Mouse (Mus musculus): Measurements from ENCODE around the gene 1500011B03Rik.
"Not testable (repeated sequence)": the region's sequence is repeated elsewhere in the genome, so short reads cannot be mapped to it uniquely, and the experiment has no call there.

Gene 1500011B03Rik

DNA sequence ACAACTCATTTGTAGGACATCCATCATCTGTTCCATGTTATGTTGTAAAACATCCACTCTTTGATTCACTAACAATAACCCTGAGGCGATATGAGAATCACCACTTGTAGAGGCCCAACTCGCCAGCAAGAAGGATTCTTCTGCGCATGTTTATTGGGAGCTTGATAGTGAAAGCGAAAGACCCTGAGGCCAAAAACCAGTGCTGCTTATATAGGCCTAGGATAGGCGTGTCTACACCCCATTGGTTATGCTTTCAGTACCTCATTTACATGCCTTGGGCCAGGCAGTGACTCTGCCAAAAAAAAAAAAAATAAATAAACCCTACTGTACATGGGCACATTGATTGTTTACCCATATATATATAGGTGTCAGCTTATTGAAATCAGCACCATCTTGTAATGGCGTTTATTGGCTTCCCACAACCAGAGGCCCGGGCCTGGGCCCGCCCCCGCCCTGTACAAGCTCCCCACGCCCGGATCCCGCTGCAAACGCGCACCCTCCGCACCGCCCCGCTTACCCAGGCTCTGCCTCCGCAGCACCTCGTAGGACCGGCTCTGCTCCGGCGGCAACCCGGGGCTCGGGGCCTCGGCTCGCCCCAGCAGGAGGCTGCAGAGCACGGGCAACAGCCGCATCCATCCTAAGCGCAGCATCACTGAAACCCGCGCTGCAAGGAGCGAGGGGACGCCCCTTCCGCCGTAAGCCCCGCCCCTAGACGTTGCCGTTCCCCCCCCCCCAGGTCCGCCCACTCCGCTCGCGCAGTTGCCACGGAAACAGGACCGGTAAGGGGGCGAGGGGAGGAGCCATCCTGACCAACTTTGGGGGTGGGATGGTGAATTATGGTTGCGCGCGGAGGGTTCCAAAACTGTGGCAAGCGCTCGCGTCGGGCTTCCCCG lies at the start of gene 1500011B03Rik:
Gene 1500011B03Rik, minus strand, starts transcription at position 673 of the 893 bp plus-strand sequence.
- peak in 1 of 2 experiments; percentile 44 for DNase-seq (ENCODE audit: low read depth in 2 of 2, low spot score in 2 of 2)

DNA sequence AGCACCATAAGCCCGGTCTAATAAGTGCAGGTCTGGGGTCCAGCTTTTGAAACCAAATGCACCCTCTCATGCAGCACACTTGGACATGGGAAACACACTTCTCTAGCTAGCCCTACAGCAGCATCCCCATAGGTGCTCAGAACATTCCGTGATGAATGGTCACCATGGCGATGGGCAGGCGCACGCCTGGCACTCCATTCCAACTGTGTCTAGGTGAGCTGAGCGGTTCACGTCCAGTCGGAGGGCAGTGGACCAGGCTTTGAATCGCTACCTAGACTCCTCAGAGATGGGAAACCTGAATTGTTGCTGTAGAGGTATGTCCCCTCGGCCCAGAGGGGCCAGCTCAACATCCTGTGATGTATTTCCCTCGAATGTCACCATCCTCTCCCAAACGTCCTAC lies 42.0 kb upstream of the 1500011B03Rik start:
- DNase-seq (ENCODE audit: low read depth in 2 of 2, low spot score in 2 of 2): no peak

DNA sequence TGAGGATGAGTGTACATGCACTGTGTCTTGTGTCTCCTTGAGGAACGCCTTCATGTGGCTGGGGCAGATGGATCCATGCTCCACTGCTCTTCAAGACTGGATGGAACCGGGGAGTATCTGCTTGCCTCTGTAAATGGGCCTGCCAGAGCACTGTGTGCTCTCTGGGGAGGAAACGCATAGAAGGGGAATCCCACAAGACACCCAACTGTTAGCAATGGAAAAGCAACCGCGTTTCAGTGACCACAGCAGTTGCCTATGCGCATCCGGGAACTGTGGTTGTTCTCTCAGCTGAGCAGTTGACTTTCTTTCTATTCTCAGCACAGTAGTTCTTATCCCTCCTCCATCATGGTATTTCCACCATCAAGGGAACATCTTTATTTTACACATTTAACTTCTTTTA lies 41.5 kb upstream of the 1500011B03Rik start:
- DNase-seq (ENCODE audit: low read depth in 2 of 2, low spot score in 2 of 2): no peak

- DNase-seq (ENCODE audit: low read depth in 2 of 2, low spot score in 2 of 2): no peak
Observed at GRCm38 (mm10) chr5:114861730-114862129, 38.5 kb upstream of the 1500011B03Rik start.

- DNase-seq (ENCODE audit: low read depth in 2 of 2, low spot score in 2 of 2): peak; percentile 44 to 60
Observed at GRCm38 (mm10) chr5:114859253-114859652, 36.0 kb upstream of the 1500011B03Rik start.

DNA sequence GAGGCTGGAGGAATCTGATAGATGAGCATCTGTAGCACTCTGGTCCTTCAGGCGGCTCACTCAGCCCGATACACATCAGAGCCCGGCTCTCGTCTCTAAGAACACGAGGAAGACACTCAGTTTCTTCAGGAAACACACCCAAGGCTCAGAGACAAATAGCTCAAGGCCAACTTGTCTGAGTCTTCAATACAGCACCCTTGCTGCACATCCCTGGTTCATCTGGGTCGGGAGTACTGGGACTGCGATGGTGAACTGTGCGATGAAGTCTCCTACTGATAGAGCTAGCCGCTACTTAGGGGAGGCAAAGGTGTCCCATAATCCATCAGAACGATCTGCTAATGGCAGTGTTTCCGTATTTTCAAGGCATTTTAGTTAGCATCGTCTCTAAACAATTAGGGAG lies 35.3 kb upstream of the 1500011B03Rik start, which contains the start of gene Gm9936:
Gene Gm9936, minus strand, starts transcription at position 101 of the 400 bp plus-strand sequence.
- DNase-seq (ENCODE audit: low read depth in 2 of 2, low spot score in 2 of 2): no peak

- DNase-seq (ENCODE audit: low read depth in 2 of 2, low spot score in 2 of 2): not testable (repeated sequence)
Observed at GRCm38 (mm10) chr5:114853364-114853763, 30.1 kb upstream of the 1500011B03Rik start, which contains the start of gene 4930519G04Rik. TSS of gene 4930519G04Rik (plus strand) at chr5:114853664.

GRCm38 (mm10) chr5:114851565-114852236 lies 28.4 kb upstream of the 1500011B03Rik start:
- no peak for DNase-seq (ENCODE audit: low read depth in 2 of 2, low spot score in 2 of 2)

DNA sequence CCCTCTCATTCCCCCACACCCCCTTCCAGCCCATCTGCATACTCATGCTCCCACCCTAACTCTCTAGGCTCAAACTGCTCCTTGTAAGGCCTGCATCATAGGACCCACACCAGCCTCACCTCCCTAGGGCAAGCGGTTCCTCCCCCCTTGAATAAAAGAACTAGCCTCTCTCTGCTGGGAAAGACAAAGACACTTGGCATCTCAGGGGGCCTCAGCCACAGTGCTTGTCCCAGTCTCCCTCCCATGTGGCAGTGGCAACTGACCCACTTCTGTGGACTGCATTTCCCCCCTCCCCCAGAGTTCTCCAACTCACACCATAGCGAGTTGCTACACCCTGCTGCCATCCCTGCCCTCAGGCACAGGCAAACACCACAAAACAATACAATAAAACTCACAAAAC lies 21.1 kb upstream of the 1500011B03Rik start:
- DNase-seq (ENCODE audit: low read depth in 2 of 2, low spot score in 2 of 2): not testable (repeated sequence)

DNA sequence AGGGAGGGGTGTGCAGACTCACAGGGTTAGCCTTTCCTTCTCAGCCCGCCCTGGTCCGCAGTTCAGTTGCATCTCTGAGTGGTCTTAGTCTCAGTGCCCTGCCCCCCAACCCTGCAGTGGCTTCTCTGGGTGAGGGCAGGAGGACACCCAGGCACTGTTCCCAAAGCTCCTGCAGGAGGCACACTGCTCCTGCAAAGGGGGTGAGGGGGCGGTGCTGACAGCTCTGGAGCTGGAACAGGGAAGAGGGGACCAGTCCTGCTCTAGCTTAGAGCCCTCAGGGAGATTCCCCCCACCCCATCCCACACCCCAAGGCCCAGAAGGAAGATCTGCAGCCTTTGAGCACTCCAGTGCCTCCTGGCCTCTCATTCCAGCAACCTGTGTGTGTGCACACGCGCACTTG lies 19.4 kb upstream of the 1500011B03Rik start:
- no peak for DNase-seq (ENCODE audit: low read depth in 2 of 2, low spot score in 2 of 2)

DNA sequence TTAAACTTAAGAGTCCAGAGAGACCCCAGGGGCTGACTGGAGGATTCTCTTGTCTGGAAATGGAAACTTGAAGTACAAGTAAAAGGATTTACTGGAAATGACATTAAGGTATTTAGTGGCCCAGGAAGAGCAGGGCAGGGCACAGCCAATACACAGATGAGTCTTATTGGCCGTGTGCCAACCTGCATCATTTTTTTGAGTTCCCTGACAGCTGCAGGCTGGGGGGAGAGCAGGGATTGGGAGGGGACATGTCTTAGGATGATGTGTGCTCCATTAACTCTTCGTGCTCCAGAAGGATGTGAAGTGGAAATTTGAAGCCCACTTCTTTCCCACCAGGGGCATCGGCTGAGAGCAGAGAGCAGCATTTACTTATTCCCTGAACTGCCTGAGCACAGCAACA lies 18.9 kb upstream of the 1500011B03Rik start:
- DNase-seq (ENCODE audit: low read depth in 2 of 2, low spot score in 2 of 2): not testable (repeated sequence)

GRCm38 (mm10) chr5:114840481-114840880 lies 17.2 kb upstream of the 1500011B03Rik start:
- not testable (repeated sequence) for DNase-seq (ENCODE audit: low read depth in 2 of 2, low spot score in 2 of 2)

DNA sequence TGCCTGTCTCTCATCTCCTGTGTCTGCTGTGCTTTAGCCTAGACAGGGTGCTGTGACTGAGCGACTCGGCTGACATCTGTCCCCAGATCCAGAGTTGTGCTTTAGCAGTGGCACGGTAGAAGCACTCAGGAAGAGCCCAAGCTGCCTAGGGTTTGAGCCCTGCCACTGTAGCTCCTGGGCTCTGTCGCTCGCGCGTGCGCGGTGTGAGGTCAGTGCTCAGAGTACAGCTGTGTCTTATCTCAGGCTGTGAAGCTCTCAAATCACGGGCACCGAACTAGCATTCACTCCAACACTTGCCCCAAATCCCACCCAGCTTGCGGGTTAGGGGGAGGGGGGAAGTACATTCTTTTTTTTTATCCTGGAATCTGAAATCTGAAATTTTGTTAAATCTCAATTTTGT lies 13.6 kb upstream of the 1500011B03Rik start:
- no peak for DNase-seq (ENCODE audit: low read depth in 2 of 2, low spot score in 2 of 2)

GRCm38 (mm10) chr5:114829740-114830139 lies 6.5 kb upstream of the 1500011B03Rik start:
- no peak for DNase-seq (ENCODE audit: low read depth in 2 of 2, low spot score in 2 of 2)

DNA sequence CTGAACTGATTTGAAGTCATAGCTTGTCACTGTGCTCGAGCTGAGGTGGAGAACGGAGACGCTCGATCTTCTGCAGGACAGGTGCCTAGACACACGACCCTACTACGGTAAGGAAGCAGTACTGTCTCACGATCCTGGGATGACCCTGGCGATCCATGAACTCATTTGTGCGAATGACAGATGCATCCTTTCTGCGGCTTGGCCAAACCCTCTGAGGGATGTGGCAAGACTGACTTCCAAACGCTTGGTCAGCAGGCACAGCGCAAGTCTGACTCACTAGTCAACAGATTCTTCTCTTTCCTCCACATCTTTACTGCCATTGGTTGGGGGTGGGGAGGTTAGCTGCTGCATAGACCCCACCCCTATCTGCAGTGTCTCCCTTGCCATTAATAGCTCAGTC lies 4.2 kb upstream of the 1500011B03Rik start:
- no peak for DNase-seq (ENCODE audit: low read depth in 2 of 2, low spot score in 2 of 2)

- DNase-seq (ENCODE audit: low read depth in 2 of 2, low spot score in 2 of 2): peak; percentile 74 to 79
Observed at GRCm38 (mm10) chr5:114825978-114826691, 2.9 kb upstream of the 1500011B03Rik start.

- peak; percentile 28 to 67 for DNase-seq (ENCODE audit: low read depth in 2 of 2, low spot score in 2 of 2)
Observed at GRCm38 (mm10) chr5:114824197-114824596, 929 bp upstream of the 1500011B03Rik start.

- DNase-seq (ENCODE audit: low read depth in 2 of 2, low spot score in 2 of 2): no peak
Observed at GRCm38 (mm10) chr5:114818124-114818523, 5.1 kb downstream of the 1500011B03Rik start.

DNA sequence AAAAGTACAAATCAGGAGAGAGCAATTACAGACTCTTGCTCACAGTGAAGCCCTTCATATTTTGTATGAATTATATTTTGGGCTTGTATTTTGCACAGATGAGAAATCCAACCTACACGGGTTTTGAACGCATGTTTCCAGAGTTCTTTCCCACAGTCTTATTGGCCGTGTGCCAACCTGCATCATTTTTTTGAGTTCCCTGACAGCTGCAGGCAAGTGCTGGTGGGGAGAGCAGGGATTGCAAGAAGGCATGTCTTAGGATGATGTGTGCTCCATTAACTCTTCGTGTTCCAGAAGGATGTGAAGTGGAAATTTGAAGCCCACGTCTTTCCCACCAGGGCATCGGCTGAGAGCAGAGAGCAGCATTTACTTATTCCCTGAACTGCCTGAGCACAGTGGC lies 6.7 kb downstream of the 1500011B03Rik start:
- no peak for DNase-seq (ENCODE audit: low read depth in 2 of 2, low spot score in 2 of 2)

DNA sequence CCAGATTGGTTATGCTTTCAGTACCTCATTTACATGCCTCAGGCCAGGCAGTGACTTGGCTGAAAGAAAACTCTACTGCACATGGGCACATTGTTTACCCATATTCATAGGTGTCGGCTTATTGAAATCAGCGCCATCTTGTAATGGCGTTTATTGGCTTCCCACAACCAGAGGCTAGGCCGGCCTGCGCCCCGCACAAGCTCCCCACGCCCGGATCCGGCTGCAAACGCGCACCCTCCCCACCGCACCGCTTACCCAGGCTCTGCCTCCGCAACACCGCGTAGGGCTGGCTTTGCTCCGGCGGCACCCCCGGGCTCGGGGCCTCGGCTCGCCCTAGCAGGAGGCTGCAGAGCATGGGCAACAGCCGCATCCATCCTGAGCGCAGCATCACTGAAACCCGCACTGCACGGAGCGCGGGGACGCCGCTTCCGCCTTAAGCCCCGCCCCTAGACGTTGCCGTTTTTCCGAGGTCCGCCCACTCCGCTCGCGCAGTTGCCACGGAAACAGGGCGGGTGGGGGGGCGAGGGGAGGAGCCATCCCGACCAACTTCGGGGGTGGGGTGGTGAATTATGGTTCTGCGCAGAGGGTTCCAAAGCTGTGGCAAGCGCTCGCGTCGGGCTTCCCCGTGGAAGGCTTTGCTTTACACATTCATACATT lies 9.6 kb downstream of the 1500011B03Rik start:
- peak; percentile 61 to 75 for DNase-seq (ENCODE audit: low read depth in 2 of 2, low spot score in 2 of 2)

- no peak for DNase-seq (ENCODE audit: low read depth in 2 of 2, low spot score in 2 of 2)
Observed at GRCm38 (mm10) chr5:114809826-114810225, 13.4 kb downstream of the 1500011B03Rik start.

Measured in CD8-positive naive resting alpha-beta T cell, adult 2 months (primary cell).